Mouse (Mus musculus): Measurements from ENCODE around the gene Atad5.

DNA sequence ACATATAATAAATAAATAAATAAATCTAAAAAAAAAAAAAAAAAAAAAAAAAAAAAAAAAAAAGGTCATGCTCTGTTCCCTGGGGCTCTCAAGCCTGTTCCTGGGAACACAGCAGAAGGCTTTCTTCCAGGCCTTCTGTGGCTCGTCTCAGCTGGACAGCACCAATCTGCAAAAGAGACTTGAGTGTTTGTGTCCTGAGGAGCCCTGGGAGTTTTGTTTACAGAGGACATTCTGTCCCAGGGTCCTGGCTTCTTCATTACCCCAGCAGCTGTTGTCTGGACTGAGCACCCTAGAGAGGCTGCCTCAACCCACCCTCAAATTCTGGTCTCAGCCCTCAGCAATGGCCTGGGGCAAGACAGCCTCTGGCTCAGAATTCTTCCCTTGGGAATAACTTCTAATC, 59.1 kb downstream of the Atad5 start:
- TF ChIP-seq CTCF (IDR thresholded peaks at IDR 0.05; ENCODE audit: low read depth) (no peak), EP300 (IDR thresholded peaks at IDR 0.05; ENCODE audit: low read depth) (no peak)

All from liver, embryonic 14.5 days (tissue).